Mouse (Mus musculus): ENCODE results near the gene Ifitm2. TPM values are rescaled to one million over a fixed set of nuclear protein-coding genes. Genes with fewer than 3 reads are reported as not detected.

The Ifitm2 gene
- total and polyA plus RNA-seq, 3 experiments = 213 to 317 TPM; not detected in 1

DNA sequence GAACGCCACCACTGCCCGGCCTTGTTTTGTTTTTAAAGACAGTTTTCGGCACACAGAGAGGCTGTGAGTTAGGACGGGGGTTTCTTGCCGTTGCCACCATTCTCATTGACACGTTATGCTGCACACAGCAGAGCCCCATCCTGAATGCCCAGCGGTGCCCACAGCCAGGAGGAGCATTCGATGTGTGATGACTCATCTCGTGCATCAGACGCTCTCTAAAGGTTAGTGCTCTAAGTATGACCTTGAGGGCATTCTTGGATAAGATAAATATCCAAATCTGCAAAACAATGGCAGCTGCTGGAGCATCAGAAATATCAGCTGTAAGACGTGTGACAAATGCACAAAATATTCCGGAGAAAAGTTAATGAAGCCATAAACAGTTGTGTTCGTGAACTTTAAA lies 48.7 kb downstream of the Ifitm2 start:
- Histone ChIP-seq H3K27me3 (ENCODE audit: control insufficient read depth in 1 of 2, insufficient read depth in 2 of 2, low read length in 2 of 2) (no peaks in the 10 kb centered on the region; a peak in 1 of 4 replicates), H3K4me3 (ENCODE audit: control insufficient read depth in 1 of 2, insufficient read depth in 1 of 2, low read depth in 2 of 2, low read length in 2 of 2) (no peak overlapping the region)

GRCm38 (mm10) chr7:140905642-140906081 lies 50.1 kb downstream of the Ifitm2 start:
- Histone ChIP-seq H3K27ac (ENCODE audit: control insufficient read depth, low read depth, low read length) (no peak overlapping the region), H3K9me3 (replicated peaks; ENCODE audit: insufficient read depth, low read length) (no peaks in the 10 kb centered on the region), H3K4me1 (ENCODE audit: control insufficient read depth in 1 of 2, insufficient read depth in 2 of 2, low read length in 2 of 2) (no peaks in the 10 kb centered on the region), H3K4me3 (ENCODE audit: control insufficient read depth in 1 of 2, insufficient read depth in 1 of 2, low read depth in 2 of 2, low read length in 2 of 2) (no peak overlapping the region), H3K9ac (ENCODE audit: control insufficient read depth, low read depth, low read length, poor library complexity, severe bottlenecking) (no peak overlapping the region), H3K36me3 (ENCODE audit: control insufficient read depth in 1 of 2, insufficient read depth in 2 of 2, low read length in 2 of 2) (no peaks in the 10 kb centered on the region), H3K27me3 (ENCODE audit: control insufficient read depth in 1 of 2, insufficient read depth in 2 of 2, low read length in 2 of 2) (no peaks in the 10 kb centered on the region), H3K79me2 (ENCODE audit: control insufficient read depth, insufficient read depth, low read length, poor library complexity) (no peaks in the 10 kb centered on the region)
- TF ChIP-seq MAX (IDR thresholded peaks at IDR 0.05; ENCODE audit: low read length) (no peak), POLR2AphosphoS5 (IDR thresholded peaks at IDR 0.05; ENCODE audit: borderline replicate concordance, low read depth, low read length) (no peak), CHD1 (IDR thresholded peaks at IDR 0.05; ENCODE audit: low read depth, low read length) (no peak), ZC3H11A (IDR thresholded peaks at IDR 0.05; ENCODE audit: low read depth, low read length) (no peak), GABPA (IDR thresholded peaks at IDR 0.05; ENCODE audit: low read depth, low read length) (no peak), MYC (IDR thresholded peaks at IDR 0.05; ENCODE audit: low read depth, low read length) (no peak), USF1 (IDR thresholded peaks at IDR 0.05; ENCODE audit: low read depth, low read length) (no peak), GATA1 (IDR thresholded peaks at IDR 0.05; ENCODE audit: low read depth, low read length) (no peak), SMC3 (IDR thresholded peaks at IDR 0.05; ENCODE audit: low read depth, low read length) (no peak), MAZ (IDR thresholded peaks at IDR 0.05; ENCODE audit: low read depth, low read length) (no peak), RAD21 (IDR thresholded peaks at IDR 0.05; ENCODE audit: low read depth, low read length) (no peak), KAT2A (conservative IDR thresholded peaks at IDR 0.05; ENCODE audit: low read depth, low read length) (no peak), POLR2AphosphoS2 (IDR thresholded peaks at IDR 0.05; ENCODE audit: low read length) (no peak), ZMIZ1 (IDR thresholded peaks at IDR 0.05; ENCODE audit: low read depth, low read length) (no peak), ETS1 (IDR thresholded peaks at IDR 0.05; ENCODE audit: low read depth, low read length) (no peak), E2F4 (IDR thresholded peaks at IDR 0.05; ENCODE audit: borderline replicate concordance, low read depth, low read length) (no peak), CHD2 (IDR thresholded peaks at IDR 0.05; ENCODE audit: low read length) (no peak), EP300 (IDR thresholded peaks at IDR 0.05; ENCODE audit: low read depth in 1 of 2, low read length in 2 of 2) (no peak), ZKSCAN1 (IDR thresholded peaks at IDR 0.05; ENCODE audit: low read depth, low read length) (no peak)
- DNase-seq (ENCODE audit: low read depth, low spot score) = peak; percentile 37

More for the DNA sequence above, 48.7 kb downstream of the Ifitm2 start:
- Histone ChIP-seq H3K27ac (ENCODE audit: control insufficient read depth, low read depth, low read length) (no peak overlapping the region), H3K9ac (ENCODE audit: control insufficient read depth, low read depth, low read length, poor library complexity, severe bottlenecking) (no peak overlapping the region), H3K36me3 (ENCODE audit: control insufficient read depth in 1 of 2, insufficient read depth in 2 of 2, low read length in 2 of 2) (no peaks in the 10 kb centered on the region), H3K79me2 (ENCODE audit: control insufficient read depth, insufficient read depth, low read length, poor library complexity) (no peaks in the 10 kb centered on the region), H3K4me1 (ENCODE audit: control insufficient read depth in 1 of 2, insufficient read depth in 2 of 2, low read length in 2 of 2) (no peaks in the 10 kb centered on the region), H3K9me3 (replicated peaks; ENCODE audit: insufficient read depth, low read length) (no peaks in the 10 kb centered on the region)
- no peak for DNase-seq (ENCODE audit: low read depth, low spot score)
- TF ChIP-seq NELFE (IDR thresholded peaks at IDR 0.05; ENCODE audit: low read depth, low read length) (no peak), NRF1 (IDR thresholded peaks at IDR 0.05; ENCODE audit: insufficient read depth, low read depth, low read length, poor library complexity, severe bottlenecking) (no peak), MYB (IDR thresholded peaks at IDR 0.05; ENCODE audit: low read depth, low read length) (no peak), ZNF384 (IDR thresholded peaks at IDR 0.05; ENCODE audit: low read depth, low read length) (no peak), JUND (IDR thresholded peaks at IDR 0.05; ENCODE audit: low read depth, low read length) (no peak), ZMIZ1 (IDR thresholded peaks at IDR 0.05; ENCODE audit: low read depth, low read length) (no peak), CHD2 (IDR thresholded peaks at IDR 0.05; ENCODE audit: low read length) (no peak), CTCF (IDR thresholded peaks at IDR 0.05 in 2 of 3, conservative IDR thresholded peaks at IDR 0.05 in 1 of 3; ENCODE audit: control insufficient read depth in 1 of 3, insufficient read depth in 1 of 3, low read depth in 2 of 3, low read length in 3 of 3, poor library complexity in 1 of 3, severe bottlenecking in 1 of 3) (no peak), KAT2A (conservative IDR thresholded peaks at IDR 0.05; ENCODE audit: low read depth, low read length) (no peak), E2F4 (IDR thresholded peaks at IDR 0.05; ENCODE audit: borderline replicate concordance, low read depth, low read length) (no peak), USF2 (IDR thresholded peaks at IDR 0.05; ENCODE audit: borderline replicate concordance in 1 of 2, insufficient read depth in 1 of 2, low read depth in 1 of 2, low read length in 2 of 2) (no peak), UBTF (IDR thresholded peaks at IDR 0.05; ENCODE audit: borderline replicate concordance, insufficient read depth, low read depth, low read length) (no peak), TAL1 (IDR thresholded peaks at IDR 0.05; ENCODE audit: low read length) (no peak), MEF2A (IDR thresholded peaks at IDR 0.05; ENCODE audit: extremely low read depth, insufficient replicate concordance, low read depth, low read length, poor library complexity, severe bottlenecking) (no peak), ELF1 (IDR thresholded peaks at IDR 0.05; ENCODE audit: low read depth, low read length) (no peak), MAX (IDR thresholded peaks at IDR 0.05; ENCODE audit: low read length) (no peak)
